Mouse (Mus musculus) G1E (cell line): ENCODE data around the gene Eef1akmt3. TPM values are rescaled to one million over a fixed set of nuclear protein-coding genes. Genes with fewer than 3 reads are reported as not detected.

Experiments used
- ATAC-seq: 2 replicates; pipeline ENCODE4 v1.8.0; 2016; ENCODE audit warnings: mild to moderate bottlenecking; ENCODE audit not compliant: insufficient number of reproducible peaks, poor library complexity, low FRiP score, severe bottlenecking; ENCODE audit errors: extremely low read depth
- DNase-seq: peaks from one replicate; pipeline ENCODE4 v3.0.0; 2012; ENCODE audit warnings: low spot score
- H3K27me3 ChIP-seq: 2 replicates; pipeline ENCODE4 v1.6.1; 2012; ENCODE audit warnings: mild to moderate bottlenecking, low read length, inconsistent platforms; ENCODE audit not compliant: insufficient read depth
- H3K36me3 ChIP-seq: replicated peaks from 2 replicates; pipeline ENCODE3; 2012; ENCODE audit warnings: mild to moderate bottlenecking, inconsistent platforms
- H3K4me1 ChIP-seq: 2 replicates; pipeline ENCODE4 v1.6.1; 2012; ENCODE audit warnings: low read depth, low read length, inconsistent platforms, mixed read lengths; ENCODE audit not compliant: insufficient read depth
- H3K4me3 ChIP-seq: 2 replicates; pipeline ENCODE4 v1.5.1; 2012; ENCODE audit warnings: low read depth, mild to moderate bottlenecking, inconsistent platforms, low read length, moderate library complexity, mixed read lengths
- H3K9me3 ChIP-seq: replicated peaks from 2 replicates; pipeline ENCODE4 v1.6.1; 2012; ENCODE audit warnings: inconsistent platforms
- CTCF ChIP-seq: IDR thresholded peaks from 2 replicates; pipeline ENCODE4 v1.5.1; 2012; ENCODE audit warnings: low read depth, low read length, inconsistent platforms, mixed read lengths
- GATA1 ChIP-seq: IDR thresholded peaks from 2 replicates; pipeline ENCODE4 v1.6.1; 2012; ENCODE audit warnings: borderline replicate concordance, low read length, inconsistent platforms, mixed read lengths
- GATA2 ChIP-seq: IDR thresholded peaks from 2 replicates; pipeline ENCODE4 v1.6.1; 2012; ENCODE audit warnings: low read depth, low read length, inconsistent platforms, borderline replicate concordance
- POLR2AphosphoS5 ChIP-seq: IDR thresholded peaks from 2 replicates; pipeline ENCODE4 v1.6.1; 2012; ENCODE audit warnings: low read depth, low read length, inconsistent platforms; ENCODE audit not compliant: insufficient replicate concordance
- TAL1 ChIP-seq: conservative IDR thresholded peaks from 2 replicates; pipeline ENCODE4 v1.6.1; 2012; ENCODE audit warnings: low read depth, low read length, inconsistent platforms, mixed read lengths
- polyA plus RNA-seq: library from polyadenylated mRNA; stranded (reverse); fragments of >175 nt; gene quantifications from 2 replicates; pipeline ENCODE4 v1.2.3, GENCODE M21; 2012
- total RNA-seq, 2 experiments: library from RNA; stranded (forward) in 1 of 2; stranded (reverse) in 1 of 2; fragments of 200-1000 nt in 1 of 2; fragments of >200 nt in 1 of 2; fragmentation: Nextera tagmentation in 1 of 2; gene quantifications; 2 replicates each; pipeline ENCODE4 v1.2.3; 2014 to 2017

Eef1akmt3 gene
- total and polyA plus RNA-seq, 3 experiments: 0.11 to 0.68 (median 0.17) TPM

DNA sequence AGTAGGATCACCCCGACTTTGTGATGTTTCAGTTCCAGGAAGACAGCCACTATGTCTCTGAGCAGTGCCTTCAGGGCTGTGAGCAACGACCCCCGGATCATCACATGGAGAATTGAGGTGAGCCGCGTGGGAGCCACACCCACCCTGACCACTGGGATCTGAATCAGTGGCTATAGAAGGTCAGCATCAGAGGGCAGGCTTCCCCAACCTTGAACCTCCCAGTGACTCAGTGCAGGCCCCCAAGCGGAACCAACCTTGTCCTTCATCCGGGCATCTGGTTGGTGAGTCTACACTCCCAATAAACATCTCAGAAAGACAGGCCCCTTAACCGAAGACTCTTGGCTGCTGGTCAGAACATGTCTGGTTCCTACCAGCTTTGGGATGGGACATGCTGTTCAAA, 38.0 kb downstream of the Eef1akmt3 start:
- DNase-seq (no peak), ATAC-seq (no peak)
- TF ChIP-seq GATA2 (no peak), POLR2AphosphoS5 (no peak), CTCF (no peak), TAL1 (no peak), GATA1 (no peak)
- Histone ChIP-seq H3K27me3 (peaks cover 37% of the 10 kb centered on the region), H3K36me3 (peaks cover 15% of the 10 kb centered on the region), H3K9me3 (no peaks in the 10 kb centered on the region), H3K4me3 (no peak overlapping the region), H3K4me1 (peaks cover 12% of the 10 kb centered on the region)

- Histone ChIP-seq H3K9me3 (no peaks in the 10 kb centered on the region), H3K27me3 (peaks cover 32% of the 10 kb centered on the region), H3K36me3 (peaks cover 21% of the 10 kb centered on the region), H3K4me1 (peaks cover 15% of the 10 kb centered on the region), H3K4me3 (no peak overlapping the region)
- TF ChIP-seq TAL1 (no peak), CTCF (no peak), GATA1 (no peak), GATA2 (no peak), POLR2AphosphoS5 (no peak)
- ATAC-seq (no peak; the same call in 1 of the 2 replicates), DNase-seq (no peak)
These were observed 38.5 kb downstream of the Eef1akmt3 start for GRCm38 (mm10) chr10:127002765-127003164.

- TF ChIP-seq CTCF: no peak
- TF ChIP-seq GATA1: no peak
- no peak for TF ChIP-seq POLR2AphosphoS5
- no peak for TF ChIP-seq GATA2
- no peak for TF ChIP-seq TAL1
- H3K9me3 ChIP-seq: no peaks in the 10 kb centered on the region
- peaks cover 28% of the 10 kb centered on the region for H3K36me3 ChIP-seq
- H3K4me1 ChIP-seq: peaks cover 22% of the 10 kb centered on the region
- no peak overlapping the region for H3K4me3 ChIP-seq
- ATAC-seq: no peak
- DNase-seq: no peak
- peaks cover 27% of the 10 kb centered on the region for H3K27me3 ChIP-seq
These were observed 39.3 kb downstream of the Eef1akmt3 start for GRCm38 (mm10) chr10:127002056-127002455.

- Histone ChIP-seq H3K27me3 (peaks cover 21% of the 10 kb centered on the region), H3K9me3 (no peaks in the 10 kb centered on the region), H3K4me3 (no peak overlapping the region), H3K36me3 (peaks cover 28% of the 10 kb centered on the region), H3K4me1 (peaks cover 22% of the 10 kb centered on the region)
- DNase-seq: no peak
- ATAC-seq: no peak
- TF ChIP-seq GATA2: no peak
- TF ChIP-seq POLR2AphosphoS5: no peak
- no peak for TF ChIP-seq TAL1
- TF ChIP-seq GATA1: no peak
- no peak for TF ChIP-seq CTCF
These were observed 40.0 kb downstream of the Eef1akmt3 start for GRCm38 (mm10) chr10:127001297-127001696.

GRCm38 (mm10) chr10:127000529-127000928, 40.8 kb downstream of the Eef1akmt3 start, which contains the start of gene Avil:
TSS of gene Avil (plus strand) at chr10:127000709.
- Histone ChIP-seq H3K27me3 (peaks cover 19% of the 10 kb centered on the region), H3K36me3 (peaks cover 36% of the 10 kb centered on the region), H3K9me3 (no peaks in the 10 kb centered on the region), H3K4me3 (no peak within 1 kb of the TSS), H3K4me1 (peaks cover 22% of the 10 kb centered on the region)
- DNase-seq: no peak
- no peak for ATAC-seq
- TF ChIP-seq GATA2: no peak
- TF ChIP-seq CTCF: no peak
- no peak for TF ChIP-seq TAL1
- no peak for TF ChIP-seq POLR2AphosphoS5
- no peak for TF ChIP-seq GATA1

DNA sequence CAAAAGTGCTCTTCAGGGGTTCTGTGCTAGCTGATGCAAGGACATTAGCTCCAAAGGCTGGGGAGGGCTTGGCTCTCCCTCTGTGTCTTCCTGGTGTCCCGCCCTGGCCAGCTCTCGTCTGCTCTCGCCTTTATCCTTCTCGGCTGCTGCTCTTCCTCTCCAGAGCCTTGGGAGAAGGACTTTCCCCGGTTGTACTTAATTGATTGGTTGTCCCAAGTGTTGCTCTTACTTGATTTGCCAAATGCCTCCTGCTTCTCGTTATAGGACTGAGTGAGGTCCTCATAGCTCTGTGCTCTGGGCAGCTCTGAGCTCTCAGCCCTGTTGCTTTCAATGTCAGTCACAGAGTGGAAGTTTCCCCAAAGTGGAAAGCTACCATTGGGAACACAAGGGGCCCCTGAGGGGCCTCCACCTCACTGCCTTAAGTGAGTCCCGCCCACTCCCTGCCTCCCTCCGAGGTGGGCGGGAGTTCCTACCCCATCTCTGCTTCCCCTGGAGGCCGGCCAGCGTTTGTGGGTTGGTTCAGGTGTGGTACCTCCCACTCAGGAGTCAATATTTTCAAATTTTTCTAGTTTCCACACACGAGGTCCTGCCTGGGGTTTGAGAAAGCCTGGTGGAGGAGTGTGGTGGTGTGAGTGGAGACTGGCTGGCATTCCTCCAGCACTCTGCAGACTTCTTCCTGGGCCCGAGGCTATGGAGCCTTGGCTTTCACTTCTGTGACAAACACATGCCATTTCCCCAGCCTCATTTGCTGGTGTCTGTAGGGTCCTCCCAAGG, 43.8 kb downstream of the Eef1akmt3 start:
- peaks cover 16% of the 10 kb centered on the region for H3K4me1 ChIP-seq
- DNase-seq (no peak), ATAC-seq (no peak)
- H3K4me3 ChIP-seq: no peak overlapping the region
- H3K9me3 ChIP-seq: no peaks in the 10 kb centered on the region
- no peaks in the 10 kb centered on the region for H3K27me3 ChIP-seq
- no peak for TF ChIP-seq GATA2
- TF ChIP-seq POLR2AphosphoS5: no peak
- no peak for TF ChIP-seq TAL1
- TF ChIP-seq GATA1: no peak
- no peak for TF ChIP-seq CTCF
- H3K36me3 ChIP-seq: peaks cover 65% of the 10 kb centered on the region
